Mouse (Mus musculus) myocyte (in vitro differentiated cells): ENCODE data around the gene Sh3rf1. TPM values are rescaled to one million over a fixed set of nuclear protein-coding genes. Genes with fewer than 3 reads are reported as not detected.

Experiments used
- H3K27me3 ChIP-seq: one replicate; pipeline ENCODE4 v1.6.1; 2011; ENCODE audit not compliant: control insufficient read depth, insufficient read depth, insufficient read length
- H3K36me3 ChIP-seq: one replicate; pipeline ENCODE4 v1.6.1; 2011; ENCODE audit not compliant: control insufficient read depth, insufficient read depth
- H3K4me2 ChIP-seq: one replicate; pipeline ENCODE4 v1.6.1; 2011; ENCODE audit warnings: low read depth, control low read depth
- H3K4me3 ChIP-seq: one replicate; pipeline ENCODE4 v1.5.1; 2011; ENCODE audit warnings: mild to moderate bottlenecking, control low read depth, moderate library complexity
- H3K79me2 ChIP-seq: one replicate; pipeline ENCODE4 v1.6.1; 2011; ENCODE audit not compliant: control insufficient read depth, insufficient read depth
- H3ac ChIP-seq: one replicate; pipeline ENCODE4 v1.6.1; 2011; ENCODE audit not compliant: control insufficient read depth, insufficient read length
- CEBPB ChIP-seq: IDR thresholded peaks from 2 replicates; pipeline ENCODE4 v1.6.1; 2011; ENCODE audit warnings: mild to moderate bottlenecking, moderate library complexity; ENCODE audit not compliant: poor library complexity, insufficient read depth, severe bottlenecking
- E2F4 ChIP-seq: IDR thresholded peaks from one replicate; pipeline ENCODE4 v1.6.1; 2011; ENCODE audit warnings: mild to moderate bottlenecking, control low read depth, moderate library complexity; ENCODE audit not compliant: insufficient read depth
- MAX ChIP-seq: IDR thresholded peaks from one replicate; pipeline ENCODE4 v1.6.1; 2011; ENCODE audit warnings: low read depth, mild to moderate bottlenecking, control low read depth
- MYOD1 ChIP-seq, 3 experiments: IDR thresholded peaks; one replicate each; pipeline ENCODE4 v1.6.1; 2011; ENCODE audit warnings: control low read depth in 2 of 3, low read depth in 2 of 3, mild to moderate bottlenecking in 2 of 3, moderate library complexity in 1 of 3; ENCODE audit not compliant: insufficient read length in 2 of 3, control insufficient read depth in 1 of 3
- MYOG ChIP-seq, 3 experiments: IDR thresholded peaks; one replicate each; pipeline ENCODE4 v1.6.1; 2011; ENCODE audit warnings: control low read depth in 2 of 3, low read depth in 2 of 3, mild to moderate bottlenecking in 2 of 3; ENCODE audit not compliant: insufficient read length in 2 of 3, control insufficient read depth in 1 of 3, insufficient read depth in 1 of 3
- POLR2A ChIP-seq: IDR thresholded peaks from one replicate; pipeline ENCODE4 v1.6.1; 2011; ENCODE audit warnings: low read depth, mild to moderate bottlenecking, control low read depth, moderate library complexity; ENCODE audit not compliant: insufficient read length
- POLR2AphosphoS2 ChIP-seq: IDR thresholded peaks from one replicate; pipeline ENCODE4 v1.6.1; 2011; ENCODE audit warnings: low read depth, control low read depth; ENCODE audit not compliant: insufficient read length
- REST ChIP-seq: IDR thresholded peaks from one replicate; pipeline ENCODE4 v1.6.1; 2011; ENCODE audit warnings: mild to moderate bottlenecking, control low read depth, moderate library complexity; ENCODE audit not compliant: insufficient read depth, insufficient read length
- SRF ChIP-seq: IDR thresholded peaks from one replicate; pipeline ENCODE4 v1.6.1; 2011; ENCODE audit warnings: low read depth; ENCODE audit not compliant: control insufficient read depth, insufficient read length
- TCF12 ChIP-seq: IDR thresholded peaks from one replicate; pipeline ENCODE4 v1.6.1; 2011; ENCODE audit warnings: mild to moderate bottlenecking, control low read depth; ENCODE audit not compliant: poor library complexity, insufficient read depth, severe bottlenecking
- TCF3 ChIP-seq: IDR thresholded peaks from one replicate; pipeline ENCODE4 v1.6.1; 2011; ENCODE audit warnings: low read depth, control low read depth; ENCODE audit not compliant: insufficient read length
- USF1 ChIP-seq: IDR thresholded peaks from one replicate; pipeline ENCODE4 v1.6.1; 2011; ENCODE audit warnings: low read depth, mild to moderate bottlenecking, control low read depth, moderate library complexity
- polyA plus RNA-seq: library from polyadenylated mRNA; unstranded; fragments of >200 nt; fragmentation: generic; extraction: Trizol; gene quantifications from one replicate; pipeline ENCODE4 v1.2.1, GENCODE M21; 2012; ENCODE audit warnings: missing spikeins

Gene Sh3rf1
- polyA plus RNA-seq, 1 experiment = 4.2 TPM

DNA sequence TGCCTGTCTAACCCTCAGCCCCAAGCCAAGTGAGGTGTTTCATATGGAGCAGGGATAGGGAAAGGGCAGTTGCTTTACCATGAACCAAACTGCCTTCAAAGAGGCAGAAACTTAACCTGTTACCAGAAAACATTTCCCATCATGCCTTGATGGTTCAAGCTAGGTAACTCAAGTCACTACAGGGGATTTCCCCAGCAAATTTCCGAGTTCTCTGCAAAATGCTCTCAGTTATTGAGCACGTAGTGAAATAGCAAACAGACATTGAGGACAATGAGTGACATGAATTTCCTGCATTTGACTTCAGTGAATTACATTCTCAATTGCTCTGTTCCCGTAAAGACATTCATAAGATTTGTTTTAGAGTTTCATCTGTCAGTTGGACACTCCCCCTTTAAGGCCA, 97.5 kb downstream of the Sh3rf1 start:
- TF ChIP-seq POLR2A (no peak), CEBPB (no peak), MAX (no peak)
- Histone ChIP-seq H3K27me3 (no peaks in the 10 kb centered on the region), H3K79me2 (no peaks in the 10 kb centered on the region), H3K36me3 (no peaks in the 10 kb centered on the region), H3K4me2 (no peak overlapping the region), H3K4me3 (no peak overlapping the region), H3ac (no peak overlapping the region)

DNA sequence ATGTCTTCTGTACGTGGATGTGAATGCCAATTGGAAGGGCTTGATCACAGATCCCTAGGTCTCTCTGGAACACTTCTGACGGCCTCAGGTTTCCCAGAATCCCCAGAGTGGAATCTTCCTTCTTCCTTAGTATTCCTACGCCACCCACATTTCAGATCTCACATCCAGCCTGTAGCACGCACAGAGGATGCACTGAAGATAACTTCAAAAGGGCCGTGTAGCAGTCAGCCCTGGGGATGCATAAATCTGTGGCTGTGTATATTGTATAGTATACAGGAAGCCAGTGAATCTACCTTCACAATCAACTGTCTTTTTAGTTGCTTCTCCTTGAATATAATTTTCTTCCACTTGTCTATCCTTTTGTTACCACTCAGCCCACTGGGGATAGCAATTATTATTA, 98.1 kb downstream of the Sh3rf1 start:
- Histone ChIP-seq H3K4me2 (no peak overlapping the region), H3K79me2 (no peaks in the 10 kb centered on the region), H3K4me3 (no peak overlapping the region), H3K27me3 (no peaks in the 10 kb centered on the region), H3K36me3 (no peaks in the 10 kb centered on the region), H3ac (no peak overlapping the region)
- no peak for TF ChIP-seq TCF3
- no peak for TF ChIP-seq MYOD1 (IDR thresholded peaks at IDR 0.05; ENCODE audit: control insufficient read depth in 1 of 3, insufficient read length in 2 of 3, low read depth in 2 of 3)
- no peak for TF ChIP-seq MYOG (IDR thresholded peaks at IDR 0.05; ENCODE audit: control insufficient read depth in 1 of 3, insufficient read depth in 1 of 3, insufficient read length in 2 of 3, low read depth in 2 of 3)
- no peak for TF ChIP-seq CEBPB
- TF ChIP-seq SRF = no peak
- TF ChIP-seq MAX = no peak
- no peak for TF ChIP-seq POLR2A
- TF ChIP-seq E2F4 = no peak
- TF ChIP-seq USF1 = no peak
- no peak for TF ChIP-seq REST
- TF ChIP-seq TCF12 = no peak
- TF ChIP-seq POLR2AphosphoS2 = no peak

- H3K4me3 ChIP-seq = no peak overlapping the region
- no peaks in the 10 kb centered on the region for H3K36me3 ChIP-seq
- H3K79me2 ChIP-seq = no peaks in the 10 kb centered on the region
- no peak overlapping the region for H3K4me2 ChIP-seq
- H3K27me3 ChIP-seq = no peaks in the 10 kb centered on the region
- H3ac ChIP-seq = no peak overlapping the region
- TF ChIP-seq MYOD1 (IDR thresholded peaks at IDR 0.05; ENCODE audit: control insufficient read depth in 1 of 3, insufficient read length in 2 of 3, low read depth in 2 of 3) = no peak
- no peak for TF ChIP-seq E2F4
- no peak for TF ChIP-seq USF1
- TF ChIP-seq POLR2AphosphoS2 = no peak
- TF ChIP-seq MYOG (IDR thresholded peaks at IDR 0.05; ENCODE audit: control insufficient read depth in 1 of 3, insufficient read depth in 1 of 3, insufficient read length in 2 of 3, low read depth in 2 of 3) = no peak
- TF ChIP-seq CEBPB = no peak
- no peak for TF ChIP-seq MAX
- no peak for TF ChIP-seq REST
- no peak for TF ChIP-seq SRF
- TF ChIP-seq TCF12 = no peak
- TF ChIP-seq TCF3 = no peak
- TF ChIP-seq POLR2A = no peak
These were observed 98.8 kb downstream of the Sh3rf1 start for GRCm38 (mm10) chr8:61322462-61322861.

DNA sequence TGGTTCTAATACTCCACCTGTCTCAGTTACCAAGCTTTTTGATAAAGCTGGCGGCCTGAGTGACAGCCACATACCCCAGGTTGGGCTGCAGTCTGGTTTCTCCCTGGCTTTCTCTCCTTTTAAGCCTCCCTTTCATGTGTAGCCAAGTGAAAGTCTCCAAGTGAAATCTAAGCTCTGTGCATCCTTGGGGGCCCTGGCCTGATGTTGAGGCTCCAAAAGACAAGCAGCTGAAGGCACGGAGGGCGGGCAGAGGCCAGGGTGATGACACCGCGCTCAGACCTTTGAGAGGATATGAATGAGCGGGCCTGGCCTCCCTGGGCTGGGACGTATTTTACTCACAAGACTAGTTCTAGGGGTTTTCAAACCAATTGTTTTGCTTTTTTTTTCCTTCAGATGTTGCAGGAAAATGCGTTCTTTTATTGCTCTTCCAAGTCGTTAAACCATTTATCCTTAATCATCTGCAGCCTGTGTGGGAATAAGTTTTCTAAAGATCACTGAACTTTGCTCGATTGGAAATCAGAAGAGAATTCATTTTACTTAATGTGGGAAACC, 100.8 kb downstream of the Sh3rf1 start:
- no peak for TF ChIP-seq TCF12
- TF ChIP-seq MYOG (IDR thresholded peaks at IDR 0.05; ENCODE audit: control insufficient read depth in 1 of 3, insufficient read depth in 1 of 3, insufficient read length in 2 of 3, low read depth in 2 of 3) = no peak
- no peak for TF ChIP-seq SRF
- no peak for TF ChIP-seq MAX
- TF ChIP-seq MYOD1 (IDR thresholded peaks at IDR 0.05; ENCODE audit: control insufficient read depth in 1 of 3, insufficient read length in 2 of 3, low read depth in 2 of 3) = no peak
- no peak for TF ChIP-seq CEBPB
- no peak for TF ChIP-seq TCF3
- no peak for TF ChIP-seq POLR2AphosphoS2
- no peak for TF ChIP-seq REST
- TF ChIP-seq POLR2A = no peak
- TF ChIP-seq E2F4 = no peak
- no peak for TF ChIP-seq USF1

GRCm38 (mm10) chr8:61325014-61325715, 101.5 kb downstream of the Sh3rf1 start:
- H3K4me3 ChIP-seq = no peak overlapping the region
- no peaks in the 10 kb centered on the region for H3K36me3 ChIP-seq
- no peaks in the 10 kb centered on the region for H3K79me2 ChIP-seq
- H3ac ChIP-seq = no peak overlapping the region
- H3K4me2 ChIP-seq = no peak overlapping the region
- no peak for TF ChIP-seq POLR2A
- no peak for TF ChIP-seq TCF12
- TF ChIP-seq E2F4 = no peak
- TF ChIP-seq MYOG (IDR thresholded peaks at IDR 0.05; ENCODE audit: control insufficient read depth in 1 of 3, insufficient read depth in 1 of 3, insufficient read length in 2 of 3, low read depth in 2 of 3) = no peak
- TF ChIP-seq MYOD1 (IDR thresholded peaks at IDR 0.05; ENCODE audit: control insufficient read depth in 1 of 3, insufficient read length in 2 of 3, low read depth in 2 of 3) = no peak
- no peak for TF ChIP-seq TCF3
- TF ChIP-seq USF1 = no peak
- TF ChIP-seq SRF = no peak
- TF ChIP-seq REST = no peak
- no peak for TF ChIP-seq POLR2AphosphoS2
- H3K27me3 ChIP-seq = no peaks in the 10 kb centered on the region

More for the DNA sequence above, 100.8 kb downstream of the Sh3rf1 start:
- Histone ChIP-seq H3K4me3 (no peak overlapping the region), H3K36me3 (no peaks in the 10 kb centered on the region), H3K27me3 (no peaks in the 10 kb centered on the region), H3ac (no peak overlapping the region), H3K79me2 (no peaks in the 10 kb centered on the region), H3K4me2 (no peak overlapping the region)
